Mouse (Mus musculus): ENCODE measurements around the gene Rufy3.
A peak's percentile ranks its signal among the peaks of the same experiment; 100 is the strongest.

Gene Rufy3

GRCm38 (mm10) chr5:88575506-88576338 lies 10.9 kb downstream of the Rufy3 start:
- no peak for DNase-seq (ENCODE audit: low spot score in 2 of 2)

- DNase-seq (ENCODE audit: low spot score in 2 of 2): no peak
These were observed 15.8 kb downstream of the Rufy3 start for GRCm38 (mm10) chr5:88580681-88581080.

GRCm38 (mm10) chr5:88581343-88581742 lies 16.5 kb downstream of the Rufy3 start:
- DNase-seq (ENCODE audit: low spot score in 2 of 2): no peak

GRCm38 (mm10) chr5:88583271-88584031 lies 18.6 kb downstream of the Rufy3 start:
- peak in 1 of 2 experiments; percentile 22 for DNase-seq (ENCODE audit: low spot score in 2 of 2)

GRCm38 (mm10) chr5:88584061-88584460 lies 19.2 kb downstream of the Rufy3 start:
- no peak for DNase-seq (ENCODE audit: low spot score in 2 of 2)

- no peak for DNase-seq (ENCODE audit: low spot score in 2 of 2)
These were observed 21.8 kb downstream of the Rufy3 start for GRCm38 (mm10) chr5:88586407-88587174.

- no peak for DNase-seq (ENCODE audit: low spot score in 2 of 2)
These were observed 22.5 kb downstream of the Rufy3 start for GRCm38 (mm10) chr5:88587211-88587934.

GRCm38 (mm10) chr5:88588481-88588880 lies 23.6 kb downstream of the Rufy3 start:
- no peak for DNase-seq (ENCODE audit: low spot score in 2 of 2)

- DNase-seq (ENCODE audit: low spot score in 2 of 2): no peak
These were observed 28.8 kb downstream of the Rufy3 start for GRCm38 (mm10) chr5:88593421-88594172.

- DNase-seq (ENCODE audit: low spot score in 2 of 2): no peak
These were observed 29.3 kb downstream of the Rufy3 start for GRCm38 (mm10) chr5:88594173-88594569.

GRCm38 (mm10) chr5:88595537-88596455 lies 31.0 kb downstream of the Rufy3 start:
- DNase-seq (ENCODE audit: low spot score in 2 of 2): no peak

GRCm38 (mm10) chr5:88598961-88599360 lies 34.1 kb downstream of the Rufy3 start:
- no peak for DNase-seq (ENCODE audit: low spot score in 2 of 2)

- DNase-seq (ENCODE audit: low spot score in 2 of 2): no peak
These were observed 37.2 kb downstream of the Rufy3 start for GRCm38 (mm10) chr5:88602030-88602429.

GRCm38 (mm10) chr5:88602713-88603112 lies 37.9 kb downstream of the Rufy3 start:
- DNase-seq (ENCODE audit: low spot score in 2 of 2): no peak

GRCm38 (mm10) chr5:88604046-88604445 lies 39.2 kb downstream of the Rufy3 start:
- no peak for DNase-seq (ENCODE audit: low spot score in 2 of 2)

GRCm38 (mm10) chr5:88604641-88605358 lies 40.0 kb downstream of the Rufy3 start:
- no peak for DNase-seq (ENCODE audit: low spot score in 2 of 2)

- no peak for DNase-seq (ENCODE audit: low spot score in 2 of 2)
These were observed 49.3 kb downstream of the Rufy3 start for GRCm38 (mm10) chr5:88614129-88614528.

- no peak for DNase-seq (ENCODE audit: low spot score in 2 of 2)
These were observed 52.1 kb downstream of the Rufy3 start for GRCm38 (mm10) chr5:88616988-88617387.

GRCm38 (mm10) chr5:88627545-88627944 lies 62.7 kb downstream of the Rufy3 start:
- no peak for DNase-seq (ENCODE audit: low spot score in 2 of 2)

Data from urinary bladder, postnatal 4 days (tissue).